Mouse (Mus musculus) myocyte (in vitro differentiated cells): Measurements from ENCODE around the gene Zfp668. TPM values are rescaled to one million over a fixed set of nuclear protein-coding genes. Genes with fewer than 3 reads are reported as not detected.

Source experiments
- H3K27me3 ChIP-seq: one replicate; pipeline ENCODE4 v1.6.1; 2011; ENCODE audit not compliant: control insufficient read depth, insufficient read depth, insufficient read length
- H3K36me3 ChIP-seq: one replicate; pipeline ENCODE4 v1.6.1; 2011; ENCODE audit not compliant: control insufficient read depth, insufficient read depth
- H3K4me2 ChIP-seq: one replicate; pipeline ENCODE4 v1.6.1; 2011; ENCODE audit warnings: low read depth, control low read depth
- H3K4me3 ChIP-seq: one replicate; pipeline ENCODE4 v1.5.1; 2011; ENCODE audit warnings: mild to moderate bottlenecking, control low read depth, moderate library complexity
- H3K79me2 ChIP-seq: one replicate; pipeline ENCODE4 v1.6.1; 2011; ENCODE audit not compliant: control insufficient read depth, insufficient read depth
- H3ac ChIP-seq: one replicate; pipeline ENCODE4 v1.6.1; 2011; ENCODE audit not compliant: control insufficient read depth, insufficient read length
- CEBPB ChIP-seq: IDR thresholded peaks from 2 replicates; pipeline ENCODE4 v1.6.1; 2011; ENCODE audit warnings: mild to moderate bottlenecking, moderate library complexity; ENCODE audit not compliant: poor library complexity, insufficient read depth, severe bottlenecking
- E2F4 ChIP-seq: IDR thresholded peaks from one replicate; pipeline ENCODE4 v1.6.1; 2011; ENCODE audit warnings: mild to moderate bottlenecking, control low read depth, moderate library complexity; ENCODE audit not compliant: insufficient read depth
- MAX ChIP-seq: IDR thresholded peaks from one replicate; pipeline ENCODE4 v1.6.1; 2011; ENCODE audit warnings: low read depth, mild to moderate bottlenecking, control low read depth
- MYOD1 ChIP-seq, 3 experiments: IDR thresholded peaks; one replicate each; pipeline ENCODE4 v1.6.1; 2011; ENCODE audit warnings: control low read depth in 2 of 3, low read depth in 2 of 3, mild to moderate bottlenecking in 2 of 3, moderate library complexity in 1 of 3; ENCODE audit not compliant: insufficient read length in 2 of 3, control insufficient read depth in 1 of 3
- MYOG ChIP-seq, 3 experiments: IDR thresholded peaks; one replicate each; pipeline ENCODE4 v1.6.1; 2011; ENCODE audit warnings: control low read depth in 2 of 3, low read depth in 2 of 3, mild to moderate bottlenecking in 2 of 3; ENCODE audit not compliant: insufficient read length in 2 of 3, control insufficient read depth in 1 of 3, insufficient read depth in 1 of 3
- POLR2A ChIP-seq: IDR thresholded peaks from one replicate; pipeline ENCODE4 v1.6.1; 2011; ENCODE audit warnings: low read depth, mild to moderate bottlenecking, control low read depth, moderate library complexity; ENCODE audit not compliant: insufficient read length
- POLR2AphosphoS2 ChIP-seq: IDR thresholded peaks from one replicate; pipeline ENCODE4 v1.6.1; 2011; ENCODE audit warnings: low read depth, control low read depth; ENCODE audit not compliant: insufficient read length
- REST ChIP-seq: IDR thresholded peaks from one replicate; pipeline ENCODE4 v1.6.1; 2011; ENCODE audit warnings: mild to moderate bottlenecking, control low read depth, moderate library complexity; ENCODE audit not compliant: insufficient read depth, insufficient read length
- SRF ChIP-seq: IDR thresholded peaks from one replicate; pipeline ENCODE4 v1.6.1; 2011; ENCODE audit warnings: low read depth; ENCODE audit not compliant: control insufficient read depth, insufficient read length
- TCF12 ChIP-seq: IDR thresholded peaks from one replicate; pipeline ENCODE4 v1.6.1; 2011; ENCODE audit warnings: mild to moderate bottlenecking, control low read depth; ENCODE audit not compliant: poor library complexity, insufficient read depth, severe bottlenecking
- TCF3 ChIP-seq: IDR thresholded peaks from one replicate; pipeline ENCODE4 v1.6.1; 2011; ENCODE audit warnings: low read depth, control low read depth; ENCODE audit not compliant: insufficient read length
- USF1 ChIP-seq: IDR thresholded peaks from one replicate; pipeline ENCODE4 v1.6.1; 2011; ENCODE audit warnings: low read depth, mild to moderate bottlenecking, control low read depth, moderate library complexity
- polyA plus RNA-seq: library from polyadenylated mRNA; unstranded; fragments of >200 nt; fragmentation: generic; extraction: Trizol; gene quantifications from one replicate; pipeline ENCODE4 v1.2.1, GENCODE M21; 2012; ENCODE audit warnings: missing spikeins

The Zfp668 gene
- polyA plus RNA-seq, 1 experiment = 7.9 TPM

- TF ChIP-seq TCF12 (no peak), MYOG (IDR thresholded peaks at IDR 0.05; ENCODE audit: control insufficient read depth in 1 of 3, insufficient read depth in 1 of 3, insufficient read length in 2 of 3, low read depth in 2 of 3) (no peak)
- no peak overlapping the region for H3K4me2 ChIP-seq
- no peak overlapping the region for H3ac ChIP-seq
- H3K4me3 ChIP-seq = no peak overlapping the region
- H3K27me3 ChIP-seq = no peaks in the 10 kb centered on the region
- no peaks in the 10 kb centered on the region for H3K79me2 ChIP-seq
- H3K36me3 ChIP-seq = peaks cover 9% of the 10 kb centered on the region
Observed at GRCm38 (mm10) chr7:127922451-127923275, 46.0 kb upstream of the Zfp668 start.

- Histone ChIP-seq H3K4me2 (no peak overlapping the region), H3K79me2 (no peaks in the 10 kb centered on the region), H3ac (no peak overlapping the region), H3K4me3 (no peak overlapping the region), H3K36me3 (peaks cover 12% of the 10 kb centered on the region), H3K27me3 (no peaks in the 10 kb centered on the region)
- TF ChIP-seq CEBPB (no peak), REST (no peak)
Observed at GRCm38 (mm10) chr7:127921516-127921915, 44.9 kb upstream of the Zfp668 start.

- no peak overlapping the region for H3K4me3 ChIP-seq
- TF ChIP-seq E2F4 (no peak), TCF12 (no peak), CEBPB (no peak), MYOG (IDR thresholded peaks at IDR 0.05; ENCODE audit: control insufficient read depth in 1 of 3, insufficient read depth in 1 of 3, insufficient read length in 2 of 3, low read depth in 2 of 3) (no peak), REST (no peak), MYOD1 (IDR thresholded peaks at IDR 0.05; ENCODE audit: control insufficient read depth in 1 of 3, insufficient read length in 2 of 3, low read depth in 2 of 3) (no peak), SRF (no peak), POLR2AphosphoS2 (no peak), POLR2A (no peak), MAX (no peak), USF1 (no peak), TCF3 (no peak)
- no peak overlapping the region for H3K4me2 ChIP-seq
- peaks cover 24% of the 10 kb centered on the region for H3K36me3 ChIP-seq
- H3K79me2 ChIP-seq = no peaks in the 10 kb centered on the region
- no peak overlapping the region for H3ac ChIP-seq
- H3K27me3 ChIP-seq = no peaks in the 10 kb centered on the region
Observed at GRCm38 (mm10) chr7:127919290-127919689, 42.7 kb upstream of the Zfp668 start.

- Histone ChIP-seq H3K4me3 (no peak overlapping the region), H3K36me3 (peaks cover 24% of the 10 kb centered on the region)
- TF ChIP-seq E2F4 (no peak), MYOD1 (IDR thresholded peaks at IDR 0.05; ENCODE audit: control insufficient read depth in 1 of 3, insufficient read length in 2 of 3, low read depth in 2 of 3) (no peak), CEBPB (no peak), TCF3 (no peak), USF1 (no peak), POLR2AphosphoS2 (no peak), SRF (no peak), REST (no peak), MAX (no peak), POLR2A (no peak), MYOG (IDR thresholded peaks at IDR 0.05; ENCODE audit: control insufficient read depth in 1 of 3, insufficient read depth in 1 of 3, insufficient read length in 2 of 3, low read depth in 2 of 3) (no peak)
Observed at GRCm38 (mm10) chr7:127918203-127918602, 41.6 kb upstream of the Zfp668 start.

GRCm38 (mm10) chr7:127915293-127915692 is 38.7 kb upstream of the Zfp668 start:
- no peak overlapping the region for H3K4me2 ChIP-seq

More at GRCm38 (mm10) chr7:127918203-127918602, 41.6 kb upstream of the Zfp668 start:
- H3K27me3 ChIP-seq = no peaks in the 10 kb centered on the region
- no peak overlapping the region for H3ac ChIP-seq
- no peak overlapping the region for H3K4me2 ChIP-seq
- H3K79me2 ChIP-seq = peaks cover under 1% of the 10 kb centered on the region

More at GRCm38 (mm10) chr7:127915293-127915692, 38.7 kb upstream of the Zfp668 start:
- no peak for TF ChIP-seq MYOG (IDR thresholded peaks at IDR 0.05; ENCODE audit: control insufficient read depth in 1 of 3, insufficient read depth in 1 of 3, insufficient read length in 2 of 3, low read depth in 2 of 3)
- no peak for TF ChIP-seq CEBPB
- TF ChIP-seq MAX = no peak
- TF ChIP-seq USF1 = no peak
- no peak for TF ChIP-seq SRF
- TF ChIP-seq REST = no peak
- no peak for TF ChIP-seq POLR2A
- TF ChIP-seq MYOD1 (IDR thresholded peaks at IDR 0.05; ENCODE audit: control insufficient read depth in 1 of 3, insufficient read length in 2 of 3, low read depth in 2 of 3) = no peak
- TF ChIP-seq POLR2AphosphoS2 = no peak
- TF ChIP-seq TCF12 = no peak
- TF ChIP-seq TCF3 = no peak
- TF ChIP-seq E2F4 = no peak
- peaks cover 5% of the 10 kb centered on the region for H3K79me2 ChIP-seq
- H3ac ChIP-seq = no peak overlapping the region
- H3K27me3 ChIP-seq = no peaks in the 10 kb centered on the region
- H3K4me3 ChIP-seq = no peak overlapping the region
- peaks cover 20% of the 10 kb centered on the region for H3K36me3 ChIP-seq
